Mouse (Mus musculus): ENCODE results near the gene Zfr2. TPM values are rescaled to one million over a fixed set of nuclear protein-coding genes. Genes with fewer than 3 reads are reported as not detected.

Zfr2 gene
- polyA plus RNA-seq, 1 experiment: 34.4 TPM

Other genes starting within 250 kb of the Zfr2 start
- 4.2 and 5.4 TPM in 2 replicates for gene Gng7, start 218.2 kb upstream of the Zfr2 start, polyA plus RNA-seq (2012; rRNA removed)
- 0.12 and 0.17 TPM in 2 replicates for gene Diras1, start 207.5 kb upstream of the Zfr2 start, polyA plus RNA-seq (2012; rRNA removed)
- gene Slc39a3, start 195.7 kb upstream of the Zfr2 start, polyA plus RNA-seq (2012; rRNA removed): 25.3 and 29.3 TPM in 2 replicates
- 90.0 and 93.9 TPM in 2 replicates for gene Sgta, start 173.0 kb upstream of the Zfr2 start, polyA plus RNA-seq (2012; rRNA removed)
- gene Thop1, start 163.1 kb upstream of the Zfr2 start, polyA plus RNA-seq (2012; rRNA removed): 21.7 and 22.7 TPM in 2 replicates
- gene Creb3l3, start 134.3 kb upstream of the Zfr2 start, polyA plus RNA-seq (2012; rRNA removed): 1.1 and 1.2 TPM in 2 replicates
- 119 TPM in 2 replicates for gene Map2k2, start 127.2 kb upstream of the Zfr2 start, polyA plus RNA-seq (2012; rRNA removed)
- gene Zbtb7a, start 97.9 kb upstream of the Zfr2 start, polyA plus RNA-seq (2012; rRNA removed): 30.0 and 39.0 TPM in 2 replicates
- gene Pias4, start 65.2 kb upstream of the Zfr2 start, polyA plus RNA-seq (2012; rRNA removed): 12.5 and 17.9 TPM in 2 replicates
- 1,109 and 1,486 TPM in 2 replicates for gene Eef2, start 56.5 kb upstream of the Zfr2 start, polyA plus RNA-seq (2012; rRNA removed)
- 58.2 and 61.1 TPM in 2 replicates for gene Dapk3, start 50.1 kb upstream of the Zfr2 start, polyA plus RNA-seq (2012; rRNA removed)
- gene 4930442H23Rik, start 49.3 kb upstream of the Zfr2 start, polyA plus RNA-seq (2012; rRNA removed): not detected in 2 replicates
- not detected in 2 replicates for gene Nmrk2, start 31.1 kb upstream of the Zfr2 start, polyA plus RNA-seq (2012; rRNA removed)
- gene Atcay, start 2.3 kb upstream of the Zfr2 start, polyA plus RNA-seq (2012; rRNA removed): 0.10 and 0.13 TPM in 2 replicates
- 2.2 and 2.6 TPM in 2 replicates for gene Matk, start 19.8 kb downstream of the Zfr2 start, polyA plus RNA-seq (2012; rRNA removed)
- 95.9 and 103 TPM in 2 replicates for gene Mrpl54, start 33.8 kb downstream of the Zfr2 start, polyA plus RNA-seq (2012; rRNA removed)
- gene Apba3, start 33.8 kb downstream of the Zfr2 start, polyA plus RNA-seq (2012; rRNA removed): 45.9 and 48.3 TPM in 2 replicates
- gene Tjp3, start 58.4 kb downstream of the Zfr2 start, polyA plus RNA-seq (2012; rRNA removed): 23.7 and 25.1 TPM in 2 replicates
- 38.6 and 48.9 TPM in 2 replicates for gene Pip5k1c, start 59.8 kb downstream of the Zfr2 start, polyA plus RNA-seq (2012; rRNA removed)
- 27.7 and 29.5 TPM in 2 replicates for gene Cactin, start 87.9 kb downstream of the Zfr2 start, polyA plus RNA-seq (2012; rRNA removed)
- gene Tbxa2r, start 95.6 kb downstream of the Zfr2 start, polyA plus RNA-seq (2012; rRNA removed): 9.3 and 11.6 TPM in 2 replicates
- 3.2 and 6.5 TPM in 2 replicates for gene Gipc3, start 110.1 kb downstream of the Zfr2 start, polyA plus RNA-seq (2012; rRNA removed)
- 82.9 and 91.7 TPM in 2 replicates for gene Hmg20b, start 117.3 kb downstream of the Zfr2 start, polyA plus RNA-seq (2012; rRNA removed)
- 12.1 and 12.4 TPM in 2 replicates for gene Mfsd12, start 124.3 kb downstream of the Zfr2 start, polyA plus RNA-seq (2012; rRNA removed)
- 1.9 and 2.1 TPM in 2 replicates for gene 4930404N11Rik, start 132.7 kb downstream of the Zfr2 start, polyA plus RNA-seq (2012; rRNA removed)
- gene Fzr1, start 145.4 kb downstream of the Zfr2 start, polyA plus RNA-seq (2012; rRNA removed): 34.1 and 34.4 TPM in 2 replicates
- 42.9 and 47.4 TPM in 2 replicates for gene Dohh, start 151.3 kb downstream of the Zfr2 start, polyA plus RNA-seq (2012; rRNA removed)
- gene Gm48551, start 151.3 kb downstream of the Zfr2 start, polyA plus RNA-seq (2012; rRNA removed): 3.6 and 3.8 TPM in 2 replicates
- gene Gm48552, start 155.8 kb downstream of the Zfr2 start, polyA plus RNA-seq (2012; rRNA removed): 2.7 and 3.6 TPM in 2 replicates
- 5.0 and 6.9 TPM in 2 replicates for gene Smim24, start 159.9 kb downstream of the Zfr2 start, polyA plus RNA-seq (2012; rRNA removed)
- gene Nfic, start 222.5 kb downstream of the Zfr2 start, polyA plus RNA-seq (2012; rRNA removed): 28.4 and 67.0 TPM in 2 replicates
- gene Celf5, start 249.6 kb downstream of the Zfr2 start, polyA plus RNA-seq (2012; rRNA removed): 0.44 and 0.49 TPM in 2 replicates